In genomic region chr19:34877898-34878602, GRCm38 (mm10) we compare ENCODE assay signal across 8 mouse cellular contexts. TPM values are rescaled to one million over a fixed set of nuclear protein-coding genes. Genes with fewer than 3 reads are reported as not detected.
DNase-seq lines count a peak whose midpoint lies in the region; ATAC-seq and TF ChIP-seq lines count a peak whose summit lies in the region.

No protein-coding gene starts in this region.

- DNase-seq in G1E (ENCODE audit: low spot score) = peak; percentile 72
- peak; percentile 77 to 86 for DNase-seq in cerebellum, adult 18-20 months
- DNase-seq in heart, postnatal 36 days = peak; percentile 79 to 84
- peak; percentile 87 to 93 for DNase-seq in layer of hippocampus, adult 2 months (ENCODE audit: low spot score in 2 of 2)
- peak; percentile 94 for DNase-seq in lung, embryonic 14.5 days
- peak; percentile 63 for DNase-seq in ovary, postnatal 10 days (ENCODE audit: low spot score)
- peak; percentile 64 to 68 for DNase-seq in thymus, postnatal 10 days (ENCODE audit: low spot score in 2 of 2)

- peak overlapping the region; percentile 95 for H3K27ac ChIP-seq in forebrain, embryonic 16.5 days (ENCODE audit: low read length)
- H3K27ac ChIP-seq in layer of hippocampus, adult 2 months = peak overlapping the region; percentile 96
- peak overlapping the region; percentile 99 for H3K27ac ChIP-seq in lung, embryonic 14.5 days (ENCODE audit: low read depth)

- peak overlapping the region; percentile 82 for H3K4me3 ChIP-seq in G1E (ENCODE audit: low read depth, low read length)
- H3K4me3 ChIP-seq in forebrain, embryonic 16.5 days (replicated peaks; ENCODE audit: low read length) = peak overlapping the region; percentile 84
- peak overlapping the region; percentile 78 for H3K4me3 ChIP-seq in layer of hippocampus, adult 2 months
- H3K4me3 ChIP-seq in lung, embryonic 14.5 days (ENCODE audit: low read depth, low read length) = peak overlapping the region; percentile 87

- peak; percentile 85 for ATAC-seq in G1E (ENCODE audit: extremely low read depth, insufficient number of reproducible peaks, low FRiP score, poor library complexity, severe bottlenecking)
- peak; percentile 97 for ATAC-seq in forebrain, embryonic 16.5 days
- peak; percentile 97 for ATAC-seq in lung, embryonic 14.5 days (ENCODE audit: insufficient read depth)

- H3K27me3 ChIP-seq in G1E (ENCODE audit: insufficient read depth, low read length) = no peaks in the 10 kb centered on the region
- H3K27me3 ChIP-seq in forebrain, embryonic 16.5 days (replicated peaks; ENCODE audit: control insufficient read depth, insufficient read depth, low read length) = no peaks in the 10 kb centered on the region
- H3K27me3 ChIP-seq in lung, embryonic 14.5 days (ENCODE audit: insufficient read depth, low read length) = no peaks in the 10 kb centered on the region

- 0% methylated on average over 45 of the region's 45 CpGs for WGBS in forebrain, embryonic 16.5 days
- under 1% methylated on average over 45 of the region's 45 CpGs for WGBS in lung, embryonic 14.5 days

- intact Hi-C loops in heart, postnatal 36 days (cut with DNase I) = loop anchor here (2.0 kb wide), 2 partner anchors 43 to 51 kb away; no protein-coding TSS in a partner anchor

- peak overlapping the region; percentile 85 for H3K4me2 ChIP-seq in forebrain, embryonic 16.5 days (ENCODE audit: low read length)
- H3K4me2 ChIP-seq in lung, embryonic 14.5 days = peak overlapping the region; percentile 86

- H3K4me1 ChIP-seq in G1E (ENCODE audit: insufficient read depth, low read depth, low read length) = peaks cover 41% of the 10 kb centered on the region
- peaks cover 16% of the 10 kb centered on the region for H3K4me1 ChIP-seq in forebrain, embryonic 16.5 days (replicated peaks; ENCODE audit: control insufficient read depth, insufficient read depth, low read length)
- peaks cover 10% of the 10 kb centered on the region; the same call in 1 of the 2 replicates for H3K4me1 ChIP-seq in lung, embryonic 14.5 days (ENCODE audit: insufficient read depth)

- peaks cover 14% of the 10 kb centered on the region for H3K36me3 ChIP-seq in G1E (replicated peaks)
- no peaks in the 10 kb centered on the region for H3K36me3 ChIP-seq in forebrain, embryonic 16.5 days (ENCODE audit: control insufficient read depth, insufficient read depth)
- H3K36me3 ChIP-seq in lung, embryonic 14.5 days (ENCODE audit: insufficient read depth) = no peaks in the 10 kb centered on the region

- peaks cover 14% of the 10 kb centered on the region for H3K9me3 ChIP-seq in G1E (replicated peaks)
- H3K9me3 ChIP-seq in forebrain, embryonic 16.5 days (ENCODE audit: control insufficient read depth, low read length) = no peaks in the 10 kb centered on the region
- H3K9me3 ChIP-seq in lung, embryonic 14.5 days (ENCODE audit: low read depth, low read length) = no peaks in the 10 kb centered on the region

- H3K9ac ChIP-seq in forebrain, embryonic 16.5 days (replicated peaks; ENCODE audit: low read depth, low read length) = peak overlapping the region; percentile 98
- peak overlapping the region; percentile 97 for H3K9ac ChIP-seq in lung, embryonic 14.5 days

- TF ChIP-seq CTCF in G1E (IDR thresholded peaks at IDR 0.05; ENCODE audit: low read depth, low read length) = no peak
- TF ChIP-seq CTCF in layer of hippocampus, adult 2 months (conservative IDR thresholded peaks at IDR 0.05) = peak; percentile 60
- TF ChIP-seq CTCF in lung, embryonic 14.5 days (IDR thresholded peaks at IDR 0.05; ENCODE audit: low read depth) = peak; percentile 43; the same call in 1 of the 2 replicates

RNA-seq across cellular contexts. Expression of gene Pank1, which starts 1.2 kb away (rescaled TPM):
- total RNA-seq in G1E (2014; fragmentation: Nextera tagmentation) (22.1 and 22.8 TPM in 2 replicates), G1E (2017) (15.3 and 19.9 TPM in 2 replicates)
- polyA plus RNA-seq in G1E (2012) = 1.8 and 1.9 TPM in 2 replicates
- polyA plus RNA-seq in forebrain, embryonic 16.5 days (2015; fragmentation: Nextera tagmentation; extraction: Ambion mirVana) = 5.2 and 5.5 TPM in 2 replicates
- total RNA-seq in heart, postnatal 36 days (2021) = 10 to 100 TPM; 51.7 to 56.2 TPM
- 10 to 100 TPM; 19.6 to 21.7 TPM for total RNA-seq in layer of hippocampus, adult 2 months (2021)
- polyA plus RNA-seq in lung, embryonic 14.5 days (2014; fragmentation: Nextera tagmentation; extraction: Ambion mirVana) = 10.0 and 10.3 TPM in 2 replicates

RNA-seq across cellular contexts. Expression of gene Kif20b, which starts 44.1 kb away (rescaled TPM):
- total RNA-seq in G1E (2014; fragmentation: Nextera tagmentation) = 157 and 159 TPM in 2 replicates
- total RNA-seq in G1E (2017) = 126 and 173 TPM in 2 replicates
- 14.2 and 21.3 TPM in 2 replicates for polyA plus RNA-seq in G1E (2012)
- 28.9 and 31.8 TPM in 2 replicates for polyA plus RNA-seq in forebrain, embryonic 16.5 days (2015; fragmentation: Nextera tagmentation; extraction: Ambion mirVana)
- total RNA-seq in heart, postnatal 36 days (2021) = 1 to 10 TPM; 1.6 to 1.9 TPM
- 1 to 10 TPM in 1 of 2 experiments, under 1 TPM in 1; 1.00 to 1.5 TPM for total RNA-seq in layer of hippocampus, adult 2 months (2021)
- polyA plus RNA-seq in lung, embryonic 14.5 days (2014; fragmentation: Nextera tagmentation; extraction: Ambion mirVana) = 83.0 and 89.3 TPM in 2 replicates

Comparison
In these comparisons a context has a peak if more than half of its experiments do, and no peak if none do; other contexts are left out.
1. Peak in every context shown above with its lines: DNase-seq, ATAC-seq, H3K4me3 ChIP-seq and H3K27ac ChIP-seq.
2. RNA of gene Kif20b, which starts 44.1 kb away (total RNA-seq): 126 to 173 TPM in G1E; 1.6 to 1.9 TPM in heart, postnatal 36 days and 1.00 to 1.5 TPM in layer of hippocampus, adult 2 months; every median in the first group is over 10 times any median in the second.